Mouse (Mus musculus) stomach, embryonic 15.5 days (tissue): ENCODE measurements around the gene Setd3. TPM values are rescaled to one million over a fixed set of nuclear protein-coding genes. Genes with fewer than 3 reads are reported as not detected.

Experiments used
- ATAC-seq: fragments of 200-750 bp; cut with Nextera tagmentation; 2 replicates; pipeline ENCODE4 v1.8.0; 2017; ENCODE audit warnings: low read depth, moderate number of reproducible peaks, moderate TSS enrichment; ENCODE audit not compliant: insufficient read depth, low FRiP score
- H3K27ac ChIP-seq: fragments of 300-500 bp; sonication (generic); 2 replicates; pipeline ENCODE4 v1.5.1; 2015; ENCODE audit warnings: mild to moderate bottlenecking, inconsistent platforms
- H3K27me3 ChIP-seq: fragments of 300-500 bp; sonication (generic); replicated peaks from 2 replicates; pipeline ENCODE4 v1.6.1; 2015; ENCODE audit warnings: inconsistent platforms
- H3K36me3 ChIP-seq: fragments of 300-500 bp; sonication (generic); 2 replicates; pipeline ENCODE4 v1.6.1; 2015; ENCODE audit warnings: inconsistent platforms
- H3K4me1 ChIP-seq: fragments of 300-500 bp; sonication (generic); 2 replicates; pipeline ENCODE4 v1.6.1; 2015; ENCODE audit warnings: inconsistent platforms
- H3K4me2 ChIP-seq: fragments of 300-500 bp; sonication (generic); 2 replicates; pipeline ENCODE4 v1.6.1; 2015; ENCODE audit warnings: mild to moderate bottlenecking, inconsistent platforms
- H3K4me3 ChIP-seq: fragments of 300-500 bp; sonication (generic); replicated peaks from 2 replicates; pipeline ENCODE4 v1.5.1; 2015; ENCODE audit warnings: inconsistent platforms
- H3K9ac ChIP-seq: fragments of 300-500 bp; sonication (generic); 2 replicates; pipeline ENCODE4 v1.6.1; 2015; ENCODE audit warnings: inconsistent platforms
- H3K9me3 ChIP-seq: fragments of 300-500 bp; sonication (generic); 2 replicates; pipeline ENCODE4 v1.6.1; 2016; ENCODE audit warnings: inconsistent platforms
- WGBS: fragments of 180-500 bp; shearing (Covaris S2); methylation state at CpG from one replicate; pipeline ENCODE4 v1.1.7; 2015; 5-methylcytosine and 5-hydroxymethylcytosine counted together
- polyA plus RNA-seq: library from polyadenylated mRNA; unstranded; fragments of >200 nt; fragmentation: Nextera tagmentation; extraction: Ambion mirVana; gene quantifications from 2 replicates; pipeline ENCODE4 v1.2.1, GENCODE M21; 2015

Gene Setd3
- polyA plus RNA-seq, 1 experiment from 2014 or later = 87.1 TPM

GRCm38 (mm10) chr12:108171336-108171735, 7.8 kb downstream of the Setd3 start:
- H3K9ac ChIP-seq = no peak overlapping the region
- no peaks in the 10 kb centered on the region for H3K36me3 ChIP-seq
- no peak overlapping the region for H3K4me2 ChIP-seq
- H3K27ac ChIP-seq = no peak overlapping the region
- peaks cover 10% of the 10 kb centered on the region for H3K4me1 ChIP-seq
- H3K4me3 ChIP-seq = no peak overlapping the region
- ATAC-seq = no peak
- no peaks in the 10 kb centered on the region for H3K9me3 ChIP-seq
- no peaks in the 10 kb centered on the region for H3K27me3 ChIP-seq

- Histone ChIP-seq H3K27ac (no peak overlapping the region), H3K9me3 (no peaks in the 10 kb centered on the region), H3K4me3 (no peak overlapping the region), H3K36me3 (no peaks in the 10 kb centered on the region), H3K4me1 (peaks cover 10% of the 10 kb centered on the region), H3K4me2 (no peak overlapping the region), H3K27me3 (no peaks in the 10 kb centered on the region), H3K9ac (no peak overlapping the region)
- ATAC-seq = no peak
- WGBS = 88% methylated on average over 3 of the region's 3 CpGs
These were observed 8.6 kb downstream of the Setd3 start for GRCm38 (mm10) chr12:108170467-108170866.

- ATAC-seq = no peak
- H3K4me3 ChIP-seq = no peak overlapping the region
- 63% methylated on average over 3 of the region's 3 CpGs for WGBS
- H3K4me1 ChIP-seq = peaks cover 10% of the 10 kb centered on the region
- H3K27me3 ChIP-seq = no peaks in the 10 kb centered on the region
- H3K27ac ChIP-seq = no peak overlapping the region
- H3K9ac ChIP-seq = no peak overlapping the region
- peaks cover 3% of the 10 kb centered on the region; the same call in 1 of the 2 replicates for H3K36me3 ChIP-seq
- H3K4me2 ChIP-seq = no peak overlapping the region
- H3K9me3 ChIP-seq = no peaks in the 10 kb centered on the region
These were observed 10.2 kb downstream of the Setd3 start for GRCm38 (mm10) chr12:108168909-108169308.

- peaks cover 29% of the 10 kb centered on the region for H3K36me3 ChIP-seq
- H3K4me1 ChIP-seq = no peaks in the 10 kb centered on the region
- no peak overlapping the region for H3K27ac ChIP-seq
- H3K9ac ChIP-seq = no peak overlapping the region
- no peak overlapping the region for H3K4me2 ChIP-seq
- H3K9me3 ChIP-seq = no peaks in the 10 kb centered on the region
- no peak overlapping the region for H3K4me3 ChIP-seq
- ATAC-seq = no peak
- WGBS = 84% methylated on average over 3 of the region's 3 CpGs
- H3K27me3 ChIP-seq = no peaks in the 10 kb centered on the region
These were observed 15.4 kb downstream of the Setd3 start for GRCm38 (mm10) chr12:108163706-108164105.

GRCm38 (mm10) chr12:108162036-108162435, 17.1 kb downstream of the Setd3 start:
- H3K4me2 ChIP-seq = no peak overlapping the region
- H3K4me1 ChIP-seq = no peaks in the 10 kb centered on the region
- ATAC-seq = no peak
- H3K36me3 ChIP-seq = peaks cover 34% of the 10 kb centered on the region
- H3K4me3 ChIP-seq = no peak overlapping the region
- no peaks in the 10 kb centered on the region for H3K27me3 ChIP-seq
- no peak overlapping the region for H3K9ac ChIP-seq
- 89% methylated on average over 1 of the region's 1 CpGs for WGBS
- H3K9me3 ChIP-seq = no peaks in the 10 kb centered on the region
- no peak overlapping the region for H3K27ac ChIP-seq

- Histone ChIP-seq H3K4me3 (no peak overlapping the region), H3K27ac (no peak overlapping the region), H3K9ac (no peak overlapping the region), H3K4me1 (no peaks in the 10 kb centered on the region), H3K9me3 (no peaks in the 10 kb centered on the region), H3K36me3 (peaks cover 34% of the 10 kb centered on the region), H3K27me3 (no peaks in the 10 kb centered on the region), H3K4me2 (no peak overlapping the region)
- no peak for ATAC-seq
These were observed 19.3 kb downstream of the Setd3 start for GRCm38 (mm10) chr12:108159863-108160262.

GRCm38 (mm10) chr12:108152743-108153142, 26.4 kb downstream of the Setd3 start:
- Histone ChIP-seq H3K27me3 (no peaks in the 10 kb centered on the region), H3K36me3 (peaks cover 22% of the 10 kb centered on the region; the same call in 1 of the 2 replicates), H3K4me1 (no peaks in the 10 kb centered on the region), H3K9ac (no peak overlapping the region), H3K9me3 (no peaks in the 10 kb centered on the region), H3K4me3 (no peak overlapping the region), H3K4me2 (no peak overlapping the region), H3K27ac (no peak overlapping the region)
- 95% methylated on average over 2 of the region's 2 CpGs for WGBS
- ATAC-seq = no peak

- no peaks in the 10 kb centered on the region for H3K9me3 ChIP-seq
- WGBS = 70% methylated on average over 3 of the region's 3 CpGs
These were observed 29.4 kb downstream of the Setd3 start for GRCm38 (mm10) chr12:108149764-108150163.

GRCm38 (mm10) chr12:108145198-108145597, 33.9 kb downstream of the Setd3 start:
- H3K4me1 ChIP-seq = no peaks in the 10 kb centered on the region
- ATAC-seq = no peak
- no peak overlapping the region for H3K4me2 ChIP-seq
- no peak overlapping the region for H3K9ac ChIP-seq
- H3K27me3 ChIP-seq = no peaks in the 10 kb centered on the region
- 93% methylated on average over 3 of the region's 3 CpGs for WGBS
- H3K36me3 ChIP-seq = peaks cover 5% of the 10 kb centered on the region; the same call in 1 of the 2 replicates
- no peak overlapping the region for H3K4me3 ChIP-seq
- no peak overlapping the region for H3K27ac ChIP-seq
- H3K9me3 ChIP-seq = no peaks in the 10 kb centered on the region

More at GRCm38 (mm10) chr12:108149764-108150163, 29.4 kb downstream of the Setd3 start:
- Histone ChIP-seq H3K4me1 (no peaks in the 10 kb centered on the region), H3K27me3 (no peaks in the 10 kb centered on the region), H3K4me2 (no peak overlapping the region), H3K9ac (no peak overlapping the region), H3K27ac (no peak overlapping the region), H3K36me3 (peaks cover 17% of the 10 kb centered on the region; the same call in 1 of the 2 replicates), H3K4me3 (no peak overlapping the region)
- no peak for ATAC-seq

GRCm38 (mm10) chr12:108143624-108144498, 35.3 kb downstream of the Setd3 start:
- H3K9ac ChIP-seq = no peak overlapping the region
- no peak overlapping the region for H3K4me3 ChIP-seq
- no peak for ATAC-seq
- no peak overlapping the region for H3K4me2 ChIP-seq
- H3K36me3 ChIP-seq = no peaks in the 10 kb centered on the region; the same call in 1 of the 2 replicates
- H3K27me3 ChIP-seq = no peaks in the 10 kb centered on the region
- WGBS = 87% methylated on average over 5 of the region's 5 CpGs
- H3K9me3 ChIP-seq = no peaks in the 10 kb centered on the region
- H3K4me1 ChIP-seq = no peaks in the 10 kb centered on the region
- H3K27ac ChIP-seq = no peak overlapping the region

GRCm38 (mm10) chr12:108135610-108136208, 43.4 kb downstream of the Setd3 start:
- H3K4me3 ChIP-seq = no peak overlapping the region
- H3K9ac ChIP-seq = no peak overlapping the region
- WGBS = 75% methylated on average over 6 of the region's 6 CpGs
- ATAC-seq = no peak
- no peaks in the 10 kb centered on the region for H3K27me3 ChIP-seq
- H3K36me3 ChIP-seq = peaks cover 20% of the 10 kb centered on the region; the same call in 1 of the 2 replicates
- H3K4me1 ChIP-seq = no peaks in the 10 kb centered on the region
- no peak overlapping the region for H3K27ac ChIP-seq
- H3K4me2 ChIP-seq = no peak overlapping the region
- no peaks in the 10 kb centered on the region for H3K9me3 ChIP-seq

GRCm38 (mm10) chr12:108133181-108133580, 45.9 kb downstream of the Setd3 start:
- H3K4me1 ChIP-seq = no peaks in the 10 kb centered on the region
- no peak overlapping the region for H3K9ac ChIP-seq
- H3K4me2 ChIP-seq = no peak overlapping the region
- peaks cover 27% of the 10 kb centered on the region for H3K36me3 ChIP-seq
- no peaks in the 10 kb centered on the region for H3K9me3 ChIP-seq
- WGBS = 60% methylated on average over 2 of the region's 2 CpGs
- no peak overlapping the region for H3K4me3 ChIP-seq
- H3K27ac ChIP-seq = no peak overlapping the region
- no peaks in the 10 kb centered on the region for H3K27me3 ChIP-seq
- ATAC-seq = no peak
